Mouse (Mus musculus) intestine, embryonic 16.5 days (tissue): ENCODE results near the gene Rapgef3. TPM values are rescaled to one million over a fixed set of nuclear protein-coding genes. Genes with fewer than 3 reads are reported as not detected.

ENCODE experiments used
- ATAC-seq: fragments of 200-750 bp; cut with Nextera tagmentation; 2 replicates; pipeline ENCODE4 v1.8.0; 2017; ENCODE audit warnings: moderate TSS enrichment, moderate library complexity
- H3K27ac ChIP-seq: fragments of 300-500 bp; sonication (generic); 2 replicates; pipeline ENCODE4 v1.5.1; 2014; ENCODE audit warnings: mild to moderate bottlenecking, low read length
- H3K27me3 ChIP-seq: fragments of 300-500 bp; sonication (generic); replicated peaks from 2 replicates; pipeline ENCODE4 v1.6.1; 2014; ENCODE audit warnings: low read length, control low read depth, mixed read lengths; ENCODE audit not compliant: control insufficient read depth, insufficient read depth
- H3K36me3 ChIP-seq: fragments of 300-500 bp; sonication (generic); 2 replicates; pipeline ENCODE4 v1.6.1; 2014; ENCODE audit warnings: low read length, control low read depth; ENCODE audit not compliant: control insufficient read depth, insufficient read depth
- H3K4me1 ChIP-seq: fragments of 300-500 bp; sonication (generic); 2 replicates; pipeline ENCODE4 v1.6.1; 2014; ENCODE audit warnings: low read length, control low read depth, mixed read lengths; ENCODE audit not compliant: control insufficient read depth, insufficient read depth
- H3K4me2 ChIP-seq: fragments of 300-500 bp; sonication (generic); 2 replicates; pipeline ENCODE4 v1.6.1; 2014; ENCODE audit warnings: low read depth, low read length, control low read depth
- H3K4me3 ChIP-seq: fragments of 300-500 bp; sonication (generic); 2 replicates; pipeline ENCODE4 v1.5.1; 2014; ENCODE audit warnings: mild to moderate bottlenecking, low read length
- H3K9ac ChIP-seq: fragments of 300-500 bp; sonication (generic); 2 replicates; pipeline ENCODE4 v1.6.1; 2014; ENCODE audit warnings: low read depth, low read length
- H3K9me3 ChIP-seq: fragments of 300-500 bp; sonication (generic); 2 replicates; pipeline ENCODE4 v1.6.1; 2016; ENCODE audit warnings: low read length, control low read depth; ENCODE audit not compliant: control insufficient read depth
- WGBS: fragments of 180-500 bp; shearing (Covaris S2); extraction: QIAGEN DNeasy Blood & Tissue Kit; methylation state at CpG from one replicate; pipeline ENCODE4 v1.1.7; 2014; 5-methylcytosine and 5-hydroxymethylcytosine counted together
- polyA plus RNA-seq: library from polyadenylated mRNA; unstranded; fragments of >200 nt; fragmentation: Nextera tagmentation; extraction: Ambion mirVana; gene quantifications from 2 replicates; pipeline ENCODE4 v1.2.1, GENCODE M21; 2015

Rapgef3 gene
- polyA plus RNA-seq, 1 experiment from 2014 or later = 7.9 TPM

DNA sequence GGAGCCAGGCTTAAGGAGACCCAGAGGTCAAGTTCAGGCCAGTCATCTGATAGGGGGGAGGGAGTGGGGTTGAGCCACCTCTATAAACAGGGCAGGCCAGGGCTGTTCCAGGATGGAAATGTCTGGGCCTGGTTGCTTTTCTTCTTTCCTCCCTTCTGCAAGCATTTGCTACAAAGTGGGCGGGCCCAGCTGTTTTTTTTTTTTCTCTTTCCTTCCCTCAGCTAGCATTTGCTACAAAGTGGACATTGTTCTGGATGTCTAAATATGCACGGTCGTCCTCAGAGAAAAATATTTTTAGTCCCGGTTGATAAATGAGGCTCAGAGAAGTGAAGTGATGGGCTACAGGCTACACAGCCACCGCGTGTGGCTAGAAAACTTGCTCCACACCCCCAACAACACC is 13.3 kb downstream of the Rapgef3 start:
- no peak for ATAC-seq
- H3K4me2 ChIP-seq = no peak overlapping the region
- no peaks in the 10 kb centered on the region for H3K9me3 ChIP-seq
- no peak overlapping the region for H3K4me3 ChIP-seq
- no peak overlapping the region for H3K27ac ChIP-seq
- H3K4me1 ChIP-seq = peaks cover 17% of the 10 kb centered on the region
- no peaks in the 10 kb centered on the region for H3K36me3 ChIP-seq
- H3K9ac ChIP-seq = 0 out of 2 replicates have a peak overlapping the region, but pooled peaks have one; percentile 24
- 45% methylated on average over 6 of the region's 6 CpGs for WGBS
- H3K27me3 ChIP-seq = no peaks in the 10 kb centered on the region

DNA sequence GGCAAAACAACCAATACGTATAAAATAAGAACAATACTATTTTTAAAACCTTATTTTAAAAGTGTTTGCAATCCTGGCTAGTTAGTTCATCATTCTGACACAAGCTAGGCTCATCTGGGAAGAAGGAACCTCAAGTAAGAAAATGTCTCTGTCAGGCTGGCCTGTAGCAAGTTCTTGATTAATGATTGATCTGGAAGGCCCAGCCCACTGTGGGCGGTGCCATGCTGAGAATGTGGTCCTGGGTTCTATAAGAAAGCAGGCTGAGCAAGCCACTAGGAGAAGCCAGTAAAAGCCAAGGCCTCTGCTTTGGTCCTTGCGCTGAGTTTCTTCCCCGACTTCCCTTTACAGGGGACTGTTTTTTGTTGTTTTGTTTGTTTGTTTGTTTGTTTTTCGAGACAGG is 15.3 kb downstream of the Rapgef3 start:
- Histone ChIP-seq H3K4me2 (no peak overlapping the region), H3K4me1 (peaks cover 17% of the 10 kb centered on the region), H3K9ac (no peak overlapping the region), H3K27ac (no peak overlapping the region), H3K4me3 (no peak overlapping the region), H3K9me3 (no peaks in the 10 kb centered on the region), H3K27me3 (no peaks in the 10 kb centered on the region), H3K36me3 (no peaks in the 10 kb centered on the region)
- 84% methylated on average over 5 of the region's 5 CpGs for WGBS
- ATAC-seq = no peak

DNA sequence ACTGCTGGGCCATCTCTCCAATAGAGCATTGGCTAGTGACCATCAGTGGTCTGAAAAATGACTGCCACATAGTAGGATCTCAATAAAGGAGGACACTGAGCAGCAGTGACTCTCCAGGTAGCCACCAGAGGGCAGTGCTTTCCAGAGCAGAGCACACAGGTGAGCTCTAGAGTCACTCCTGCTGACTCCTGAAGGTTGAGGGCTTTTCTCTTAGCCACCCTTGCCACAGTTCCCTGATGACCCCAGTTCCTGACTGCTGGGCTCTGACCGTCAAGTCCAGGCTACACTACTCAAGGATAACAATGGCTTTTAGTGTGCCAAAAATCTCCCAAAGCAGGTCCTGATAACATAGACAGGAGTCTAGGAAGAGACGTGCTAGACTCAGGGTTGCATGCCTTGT is 16.1 kb downstream of the Rapgef3 start:
- no peak overlapping the region for H3K4me2 ChIP-seq
- H3K36me3 ChIP-seq = no peaks in the 10 kb centered on the region
- H3K9ac ChIP-seq = no peak overlapping the region
- H3K27ac ChIP-seq = no peak overlapping the region
- peaks cover 17% of the 10 kb centered on the region for H3K4me1 ChIP-seq
- 72% methylated on average over 2 of the region's 2 CpGs for WGBS
- H3K27me3 ChIP-seq = no peaks in the 10 kb centered on the region
- ATAC-seq = no peak
- H3K4me3 ChIP-seq = no peak overlapping the region
- H3K9me3 ChIP-seq = no peaks in the 10 kb centered on the region

DNA sequence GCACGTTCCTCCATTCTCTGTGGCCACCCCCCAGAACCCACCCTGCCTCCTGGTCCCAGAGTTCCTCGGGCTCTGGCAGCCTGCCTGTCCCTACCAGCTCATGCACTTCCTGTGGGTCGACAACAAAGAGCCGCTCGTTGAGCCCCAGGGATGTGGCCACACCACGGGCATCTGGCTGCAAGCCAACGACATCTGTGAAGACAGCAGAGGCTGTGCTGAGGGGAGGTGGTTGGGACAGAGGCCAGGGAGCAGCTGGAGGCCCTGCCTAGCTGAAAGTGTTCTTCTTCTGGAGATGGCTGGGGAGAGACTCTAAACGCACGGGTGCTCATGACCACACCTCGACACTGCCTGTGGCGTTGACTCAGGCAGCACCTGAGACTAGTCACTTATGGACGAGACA is 17.1 kb downstream of the Rapgef3 start:
- Histone ChIP-seq H3K27ac (peak overlapping the region; percentile 33), H3K4me3 (no peak overlapping the region), H3K27me3 (no peaks in the 10 kb centered on the region), H3K4me2 (0 out of 2 replicates have a peak overlapping the region, but pooled peaks have one; percentile 13), H3K9me3 (no peaks in the 10 kb centered on the region), H3K4me1 (peaks cover 17% of the 10 kb centered on the region), H3K36me3 (no peaks in the 10 kb centered on the region), H3K9ac (peak overlapping the region; percentile 35; the same call in 1 of the 2 replicates)
- peak; percentile 67 for ATAC-seq
- WGBS = 25% methylated on average over 12 of the region's 12 CpGs

DNA sequence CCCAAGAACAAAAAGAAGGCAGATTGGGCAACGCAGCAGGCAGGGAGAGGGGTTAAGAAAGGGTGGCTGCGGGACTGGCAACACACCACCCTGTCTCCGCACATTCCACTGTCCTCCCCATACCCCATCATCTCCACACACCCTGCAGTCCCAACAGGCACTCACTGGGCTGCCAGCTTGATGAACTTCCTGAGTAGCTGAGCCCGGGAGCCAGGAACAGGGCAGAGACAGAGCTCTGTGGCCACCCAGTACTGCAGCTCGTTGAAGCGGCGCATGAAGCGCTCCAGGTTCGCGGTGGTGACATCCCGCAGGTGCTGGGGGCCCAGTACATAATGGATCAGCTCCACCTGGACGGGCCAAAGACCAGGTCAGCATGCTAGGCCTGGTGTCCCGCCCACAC is 17.9 kb downstream of the Rapgef3 start:
- no peak for ATAC-seq

DNA sequence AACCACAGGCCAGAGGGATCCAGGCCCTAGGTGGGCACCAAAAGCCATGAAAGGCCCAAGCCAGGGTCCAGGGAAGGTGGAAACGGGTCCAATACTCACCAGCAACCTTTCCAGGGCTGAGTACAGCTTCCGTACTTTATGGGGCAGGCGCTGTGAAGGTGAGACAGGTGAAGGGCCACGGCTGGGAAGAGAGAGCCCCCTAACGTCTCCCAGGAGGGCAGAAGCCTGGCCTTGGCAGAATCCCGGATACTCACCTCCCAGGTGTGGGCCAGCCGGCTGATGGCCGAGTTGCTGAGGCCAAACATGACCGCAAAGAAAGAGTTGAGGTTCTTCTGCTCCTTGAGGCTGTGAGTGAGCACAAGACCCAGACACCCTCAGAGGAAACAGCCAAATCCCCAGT is 18.4 kb downstream of the Rapgef3 start:
- WGBS = 85% methylated on average over 9 of the region's 9 CpGs
- no peak for ATAC-seq
- no peak overlapping the region for H3K4me2 ChIP-seq
- no peaks in the 10 kb centered on the region for H3K36me3 ChIP-seq
- H3K9me3 ChIP-seq = no peaks in the 10 kb centered on the region
- no peak overlapping the region for H3K9ac ChIP-seq
- H3K27me3 ChIP-seq = no peaks in the 10 kb centered on the region
- peaks cover 15% of the 10 kb centered on the region for H3K4me1 ChIP-seq
- no peak overlapping the region for H3K4me3 ChIP-seq
- H3K27ac ChIP-seq = no peak overlapping the region

More for the DNA sequence above, 17.9 kb downstream of the Rapgef3 start:
- WGBS = 87% methylated on average over 13 of the region's 13 CpGs
- no peak overlapping the region for H3K9ac ChIP-seq
- no peaks in the 10 kb centered on the region for H3K27me3 ChIP-seq
- H3K4me2 ChIP-seq = no peak overlapping the region
- no peak overlapping the region for H3K4me3 ChIP-seq
- H3K4me1 ChIP-seq = peaks cover 19% of the 10 kb centered on the region
- no peaks in the 10 kb centered on the region for H3K9me3 ChIP-seq
- H3K27ac ChIP-seq = no peak overlapping the region
- no peaks in the 10 kb centered on the region for H3K36me3 ChIP-seq

GRCm38 (mm10) chr15:97748964-97749363 is 18.8 kb downstream of the Rapgef3 start:
- Histone ChIP-seq H3K9ac (no peak overlapping the region), H3K36me3 (no peaks in the 10 kb centered on the region), H3K27me3 (no peaks in the 10 kb centered on the region), H3K4me1 (peaks cover 13% of the 10 kb centered on the region), H3K4me3 (no peak overlapping the region), H3K4me2 (no peak overlapping the region), H3K27ac (no peak overlapping the region), H3K9me3 (no peaks in the 10 kb centered on the region)
- WGBS = 88% methylated on average over 4 of the region's 4 CpGs
- ATAC-seq = no peak

- Histone ChIP-seq H3K27me3 (no peaks in the 10 kb centered on the region), H3K9me3 (no peaks in the 10 kb centered on the region), H3K4me1 (peaks cover 13% of the 10 kb centered on the region), H3K27ac (no peak overlapping the region), H3K4me2 (no peak overlapping the region), H3K9ac (no peak overlapping the region), H3K36me3 (no peaks in the 10 kb centered on the region), H3K4me3 (no peak overlapping the region)
- WGBS = 67% methylated on average over 10 of the region's 10 CpGs
- no peak for ATAC-seq
Observed at GRCm38 (mm10) chr15:97748309-97748708, 19.5 kb downstream of the Rapgef3 start.

GRCm38 (mm10) chr15:97747486-97747885 is 20.3 kb downstream of the Rapgef3 start:
- Histone ChIP-seq H3K4me1 (peaks cover 13% of the 10 kb centered on the region), H3K4me3 (no peak overlapping the region), H3K4me2 (no peak overlapping the region), H3K36me3 (no peaks in the 10 kb centered on the region), H3K9me3 (no peaks in the 10 kb centered on the region), H3K27ac (no peak overlapping the region), H3K27me3 (no peaks in the 10 kb centered on the region), H3K9ac (no peak overlapping the region)
- no peak for ATAC-seq
- 88% methylated on average over 4 of the region's 4 CpGs for WGBS

GRCm38 (mm10) chr15:97746748-97747147 is 21.0 kb downstream of the Rapgef3 start:
- no peak overlapping the region for H3K4me3 ChIP-seq
- H3K4me1 ChIP-seq = peaks cover 13% of the 10 kb centered on the region
- H3K27me3 ChIP-seq = no peaks in the 10 kb centered on the region
- H3K9ac ChIP-seq = no peak overlapping the region
- WGBS = 93% methylated on average over 24 of the region's 24 CpGs
- H3K4me2 ChIP-seq = no peak overlapping the region
- H3K36me3 ChIP-seq = no peaks in the 10 kb centered on the region
- no peak for ATAC-seq
- H3K27ac ChIP-seq = no peak overlapping the region
- H3K9me3 ChIP-seq = no peaks in the 10 kb centered on the region
